Mouse (Mus musculus) bone marrow, adult 2 months (tissue): Measurements from ENCODE around the gene Actl6a. TPM values are rescaled to one million over a fixed set of nuclear protein-coding genes. Genes with fewer than 3 reads are reported as not detected.
"Not testable (repeated sequence)": the region's sequence is repeated elsewhere in the genome, so short reads cannot be mapped to it uniquely, and the experiment has no call there.

Experiments used
- H3K27ac ChIP-seq: fragments of 200-500 bp; 2 replicates; pipeline ENCODE4 v1.5.1; 2012; ENCODE audit warnings: low read depth, mild to moderate bottlenecking, control low read depth, inconsistent platforms, low read length; ENCODE audit not compliant: control insufficient read depth, poor library complexity, insufficient read depth
- H3K4me1 ChIP-seq: fragments of 200-500 bp; 2 replicates; pipeline ENCODE4 v1.6.1; 2011; ENCODE audit warnings: low read length; ENCODE audit not compliant: control insufficient read depth, insufficient read depth
- H3K4me3 ChIP-seq: fragments of 200-500 bp; replicated peaks from 2 replicates; pipeline ENCODE3; 2011; ENCODE audit warnings: mild to moderate bottlenecking, low read depth, low read length, control low read depth; ENCODE audit not compliant: control insufficient read depth
- CTCF ChIP-seq: fragments of 200-500 bp; IDR thresholded peaks from 2 replicates; pipeline ENCODE4 v1.5.1; 2011; ENCODE audit warnings: low read length, control low read depth; ENCODE audit not compliant: control insufficient read depth, insufficient read depth
- POLR2A ChIP-seq: fragments of 200-500 bp; IDR thresholded peaks from 2 replicates; pipeline ENCODE4 v1.6.1; 2011; ENCODE audit warnings: low read depth, mild to moderate bottlenecking, control low read depth, low read length, borderline replicate concordance; ENCODE audit not compliant: control insufficient read depth
- WGBS: fragments of 180-500 bp; shearing (Covaris S2); methylation state at CpG from one replicate; pipeline ENCODE4 v1.1.7; 2018; 5-methylcytosine and 5-hydroxymethylcytosine counted together
- polyA plus RNA-seq: library from polyadenylated mRNA; stranded (reverse); fragments of >200 nt; gene quantifications from 2 replicates; pipeline ENCODE4 v1.2.4, GENCODE M21; 2011; ENCODE audit warnings: low replicate concordance; ENCODE audit not compliant: missing spikeins, insufficient read depth, insufficient read length

The Actl6a gene
- polyA plus RNA-seq, 1 experiment: 65.0 TPM

DNA sequence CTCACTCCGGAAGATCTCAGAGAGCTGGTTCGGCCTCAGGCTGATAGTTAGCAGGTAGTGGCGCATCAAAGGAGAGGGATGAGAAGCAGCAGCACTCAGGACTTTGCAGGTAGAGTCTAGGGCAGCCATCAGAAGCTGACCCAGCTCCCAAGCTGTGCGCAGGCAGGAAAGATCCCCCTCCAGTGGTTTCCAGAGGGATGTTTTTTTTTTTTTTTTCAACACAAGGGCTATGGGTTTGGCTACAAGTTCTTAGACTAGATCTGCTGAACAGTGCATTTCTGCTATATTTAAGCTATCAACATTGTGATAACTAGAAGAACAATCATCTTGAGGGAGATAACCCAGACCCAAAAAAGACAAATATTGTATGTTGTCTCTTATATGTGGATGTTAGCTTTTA is 18.9 kb upstream of the Actl6a start:
- WGBS: 72% methylated on average over 4 of the region's 4 CpGs
- Histone ChIP-seq H3K27ac (no peak overlapping the region), H3K4me1 (no peaks in the 10 kb centered on the region), H3K4me3 (no peak overlapping the region)
- TF ChIP-seq POLR2A (no peak), CTCF (no peak)

DNA sequence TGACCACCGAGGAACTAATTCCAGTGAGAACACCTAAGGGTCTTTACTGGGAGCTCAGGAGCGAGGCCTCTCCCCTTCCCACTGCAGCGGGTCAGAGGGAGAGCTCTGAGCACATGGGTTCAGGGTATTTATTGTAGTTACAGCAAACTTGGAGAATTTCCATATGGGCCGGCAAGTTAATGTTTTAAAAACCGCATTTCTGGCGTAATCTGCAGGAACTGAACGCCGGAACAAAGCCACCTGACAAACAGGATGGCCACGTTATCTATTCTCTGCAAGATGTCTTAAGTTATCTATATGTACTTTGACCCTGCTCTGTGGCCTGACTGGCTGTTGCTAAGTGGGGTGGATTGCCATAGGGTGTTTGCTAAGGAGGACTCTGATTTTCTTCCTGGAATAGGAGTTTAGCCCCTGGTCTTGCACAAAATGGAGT is 16.5 kb upstream of the Actl6a start:
- WGBS: 65% methylated on average over 9 of the region's 9 CpGs
- H3K4me3 ChIP-seq: no peak overlapping the region
- no peak for TF ChIP-seq POLR2A
- TF ChIP-seq CTCF: no peak
- H3K27ac ChIP-seq: no peak overlapping the region
- H3K4me1 ChIP-seq: no peaks in the 10 kb centered on the region

DNA sequence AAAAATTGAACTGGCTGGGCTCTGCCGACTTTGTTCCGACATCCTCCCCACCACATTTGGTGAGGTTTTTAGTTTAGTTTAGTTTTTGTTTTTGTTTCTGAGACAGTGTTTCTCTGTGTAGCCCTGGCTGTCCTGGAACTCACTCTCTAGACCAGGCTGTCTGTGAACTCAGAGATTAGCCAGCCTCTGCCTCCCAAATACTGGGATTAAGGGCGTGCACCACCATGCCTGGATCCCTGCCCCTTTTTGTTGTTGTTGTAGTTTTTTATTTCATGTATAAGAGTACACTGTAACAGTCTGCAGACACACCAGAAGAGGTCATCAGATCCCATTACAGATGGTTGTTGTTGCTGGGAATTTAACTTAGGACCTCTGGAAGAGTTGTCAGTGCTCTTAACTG is 16.1 kb upstream of the Actl6a start:
- Histone ChIP-seq H3K4me3 (no peak overlapping the region), H3K4me1 (no peaks in the 10 kb centered on the region), H3K27ac (no peak overlapping the region)
- no peak for TF ChIP-seq POLR2A
- no peak for TF ChIP-seq CTCF
- WGBS: 70% methylated on average over 3 of the region's 3 CpGs

DNA sequence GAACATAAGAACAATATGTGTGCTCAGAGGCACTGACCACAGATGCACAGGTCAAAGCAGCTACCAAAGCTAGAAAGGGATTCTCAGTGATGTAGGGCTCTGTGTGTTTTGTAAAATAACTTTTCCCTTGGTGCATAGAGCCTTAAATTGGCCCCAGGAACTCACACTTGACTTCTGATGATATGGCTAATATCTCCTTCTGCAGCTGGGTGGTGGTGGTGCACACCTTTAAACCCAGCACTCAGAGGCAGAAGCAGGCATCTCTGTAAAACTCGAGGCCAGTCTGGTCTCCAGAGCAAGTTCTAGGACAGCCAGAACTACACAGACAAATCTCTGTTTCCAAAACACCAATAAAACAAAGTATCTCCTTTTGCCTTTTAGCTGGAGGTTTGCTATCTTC is 15.2 kb upstream of the Actl6a start:
- TF ChIP-seq CTCF (no peak), POLR2A (no peak)
- Histone ChIP-seq H3K27ac (no peak overlapping the region), H3K4me1 (no peaks in the 10 kb centered on the region)

GRCm38 (mm10) chr3:32691841-32692240 is 14.3 kb upstream of the Actl6a start:
- H3K4me3 ChIP-seq: no peak overlapping the region
- 80% methylated on average over 5 of the region's 5 CpGs for WGBS
- TF ChIP-seq POLR2A (no peak), CTCF (no peak)
- H3K27ac ChIP-seq: no peak overlapping the region
- H3K4me1 ChIP-seq: no peaks in the 10 kb centered on the region

More for the DNA sequence above, 15.2 kb upstream of the Actl6a start:
- 33% methylated on average over 1 of the region's 1 CpGs for WGBS
- no peak overlapping the region for H3K4me3 ChIP-seq

DNA sequence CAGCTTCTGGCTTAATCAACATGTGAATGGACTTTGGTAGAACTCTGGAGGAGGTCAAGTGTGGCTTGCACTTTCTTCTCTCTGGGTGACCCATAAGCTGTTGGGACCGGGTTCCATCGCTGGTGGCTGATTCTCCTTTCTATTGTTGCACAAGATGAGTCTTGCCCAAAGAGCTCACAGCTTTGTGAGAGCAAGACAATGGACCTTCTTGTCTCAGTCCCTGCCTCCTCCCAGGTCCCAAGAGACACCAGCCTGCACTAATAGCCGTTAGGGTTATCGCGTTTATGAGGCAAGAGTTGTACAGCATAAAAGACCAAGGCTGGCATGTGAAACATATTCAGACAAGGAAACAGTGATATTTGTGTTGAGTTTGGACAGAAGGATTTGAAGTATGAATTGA is 11.9 kb upstream of the Actl6a start:
- WGBS: 75% methylated on average over 5 of the region's 5 CpGs
- Histone ChIP-seq H3K4me1 (no peaks in the 10 kb centered on the region), H3K4me3 (no peak overlapping the region), H3K27ac (no peak overlapping the region)
- TF ChIP-seq CTCF: no peak
- TF ChIP-seq POLR2A: no peak

- no peak for TF ChIP-seq CTCF
- no peak for TF ChIP-seq POLR2A
- no peaks in the 10 kb centered on the region for H3K4me1 ChIP-seq
- WGBS: 46% methylated on average over 12 of the region's 12 CpGs
These were observed 11.1 kb upstream of the Actl6a start for GRCm38 (mm10) chr3:32694737-32695582.

DNA sequence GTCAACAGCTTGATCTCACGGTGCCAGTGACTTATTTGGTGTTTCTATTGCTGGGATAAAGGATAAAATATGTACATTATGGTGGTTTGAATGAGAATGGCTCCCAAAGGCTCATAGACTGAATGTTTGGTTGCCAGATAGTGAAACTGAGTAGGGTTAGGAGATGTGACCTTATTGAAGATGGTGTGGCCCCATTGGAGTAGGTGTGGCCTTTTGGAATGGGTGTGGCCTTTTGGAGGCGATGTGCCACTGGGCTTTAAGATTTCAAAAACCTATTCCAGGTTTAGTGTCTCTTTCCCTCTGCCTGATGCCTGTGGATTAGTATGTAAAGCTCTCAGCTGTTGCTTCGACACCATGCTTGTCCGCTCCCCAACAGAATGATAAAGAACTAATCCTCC is 10.5 kb upstream of the Actl6a start:
- Histone ChIP-seq H3K4me3 (no peak overlapping the region), H3K27ac (no peak overlapping the region), H3K4me1 (no peaks in the 10 kb centered on the region)
- 73% methylated on average over 4 of the region's 4 CpGs for WGBS
- TF ChIP-seq POLR2A (no peak), CTCF (no peak)

More at GRCm38 (mm10) chr3:32694737-32695582, 11.1 kb upstream of the Actl6a start:
- Histone ChIP-seq H3K4me3 (no peak overlapping the region), H3K27ac (no peak overlapping the region)

DNA sequence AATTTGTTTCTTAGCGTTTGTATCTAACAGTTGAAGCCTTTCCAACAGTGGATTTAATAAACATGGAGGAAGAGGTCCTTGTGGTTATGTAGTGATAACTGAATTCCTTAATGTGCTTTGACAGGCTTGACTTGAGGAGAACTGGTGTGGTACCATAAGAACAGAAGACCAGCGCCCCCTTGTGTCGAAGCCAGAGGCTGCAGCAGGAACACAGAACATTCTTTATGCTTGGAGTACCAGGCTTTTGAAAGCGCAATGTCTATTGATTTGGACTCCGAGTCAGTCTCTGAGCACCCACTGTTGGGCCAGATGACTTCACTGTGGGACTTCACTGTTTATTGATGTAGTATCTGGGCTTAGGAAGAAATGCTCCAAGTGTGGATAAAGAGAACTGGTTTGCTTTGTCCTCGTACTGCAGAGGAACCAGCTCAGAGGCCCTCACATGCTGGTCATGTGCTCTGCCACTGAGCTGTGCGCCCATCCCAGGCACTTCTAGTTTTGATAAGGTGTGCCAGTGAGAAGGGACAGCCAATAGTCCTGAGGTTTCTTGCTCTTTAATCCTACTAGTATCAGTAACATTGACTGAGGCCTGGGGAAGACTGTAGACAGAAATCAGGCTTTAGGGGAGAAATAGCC is 7.8 kb upstream of the Actl6a start:
- no peak overlapping the region for H3K27ac ChIP-seq
- H3K4me3 ChIP-seq: no peak overlapping the region
- TF ChIP-seq CTCF: peak; percentile 90
- no peak for TF ChIP-seq POLR2A
- 29% methylated on average over 7 of the region's 7 CpGs for WGBS
- no peaks in the 10 kb centered on the region for H3K4me1 ChIP-seq

- H3K4me3 ChIP-seq, H3K27ac ChIP-seq, H3K4me1 ChIP-seq: not testable (repeated sequence)
- 78% methylated on average over 6 of the region's 6 CpGs for WGBS
These were observed 2.1 kb upstream of the Actl6a start for GRCm38 (mm10) chr3:32704021-32704420.

GRCm38 (mm10) chr3:32704632-32705031 is 1.5 kb upstream of the Actl6a start:
- 89% methylated on average over 10 of the region's 10 CpGs for whole genome bisulfite sequencing
- not testable (repeated sequence) for H3K4me1 ChIP-seq, H3K4me3 ChIP-seq, H3K27ac ChIP-seq
